Mouse (Mus musculus) MEL (cell line): Measurements from ENCODE around the gene Krt25. TPM values are rescaled to one million over a fixed set of nuclear protein-coding genes. Genes with fewer than 3 reads are reported as not detected.

ENCODE experiments used
- DNase-seq: peaks from one replicate; pipeline ENCODE4 v3.0.0; 2011; ENCODE audit warnings: low read depth, low spot score
- H3K27ac ChIP-seq: 2 replicates; pipeline ENCODE4 v1.5.1; 2012; ENCODE audit warnings: low read depth, mild to moderate bottlenecking, control low read depth, low read length, moderate library complexity; ENCODE audit not compliant: control insufficient read depth
- H3K27me3 ChIP-seq, 2 experiments: fragments of 150-350 bp in 1 of 2; sonication (generic) in 1 of 2; 2 replicates each; pipeline ENCODE4 v1.6.1; 2012; ENCODE audit warnings: low read length in 2 of 2, mild to moderate bottlenecking in 2 of 2, improper control_type of control experiment in 1 of 2, moderate library complexity in 1 of 2; ENCODE audit not compliant: insufficient read depth in 2 of 2, control insufficient read depth in 1 of 2
- H3K36me3 ChIP-seq, 2 experiments: 2 replicates each; pipeline ENCODE4 v1.6.1; 2012 to 2014; ENCODE audit warnings: low read length in 2 of 2, improper control_type of control experiment in 1 of 2, inconsistent platforms in 1 of 2, mild to moderate bottlenecking in 1 of 2; ENCODE audit not compliant: insufficient read depth in 2 of 2, control insufficient read depth in 1 of 2
- H3K4me1 ChIP-seq, 2 experiments: fragments of 150-350 bp in 1 of 2; sonication (generic) in 1 of 2; 2 replicates each; pipeline ENCODE4 v1.6.1; 2012; ENCODE audit warnings: low read length in 2 of 2, improper control_type of control experiment in 1 of 2, mild to moderate bottlenecking in 1 of 2; ENCODE audit not compliant: insufficient read depth in 2 of 2, control insufficient read depth in 1 of 2
- H3K4me3 ChIP-seq, 2 experiments: fragments of 150-350 bp in 1 of 2; sonication (generic) in 1 of 2; 2 replicates each; pipeline ENCODE4 v1.5.1; 2012; ENCODE audit warnings: low read depth in 2 of 2, low read length in 2 of 2, mild to moderate bottlenecking in 2 of 2, moderate library complexity in 2 of 2, control low read depth in 1 of 2, improper control_type of control experiment in 1 of 2; ENCODE audit not compliant: control insufficient read depth in 1 of 2, insufficient read depth in 1 of 2
- H3K79me2 ChIP-seq: 2 replicates; pipeline ENCODE4 v1.6.1; 2012; ENCODE audit warnings: mild to moderate bottlenecking, low read length, moderate library complexity; ENCODE audit not compliant: control insufficient read depth, poor library complexity, insufficient read depth
- H3K9ac ChIP-seq: 2 replicates; pipeline ENCODE4 v1.6.1; 2012; ENCODE audit warnings: low read depth, mild to moderate bottlenecking, control low read depth, low read length, moderate library complexity; ENCODE audit not compliant: control insufficient read depth, poor library complexity, severe bottlenecking
- H3K9me3 ChIP-seq: fragments of 150-350 bp; sonication (generic); replicated peaks from 2 replicates; pipeline ENCODE4 v1.6.1; 2012; ENCODE audit warnings: mild to moderate bottlenecking, low read length, improper control_type of control experiment, moderate library complexity; ENCODE audit not compliant: insufficient read depth
- CHD1 ChIP-seq: IDR thresholded peaks from 2 replicates; pipeline ENCODE4 v1.6.1; 2012; ENCODE audit warnings: low read depth, mild to moderate bottlenecking, inconsistent platforms, low read length, improper control_type of control experiment
- E2F4 ChIP-seq: IDR thresholded peaks from 2 replicates; pipeline ENCODE4 v1.6.1; 2011; ENCODE audit warnings: low read depth, low read length, improper control_type of control experiment, borderline replicate concordance
- ELF1 ChIP-seq: IDR thresholded peaks from 2 replicates; pipeline ENCODE4 v1.6.1; 2014; ENCODE audit warnings: low read depth, mild to moderate bottlenecking, inconsistent platforms, low read length, improper control_type of control experiment, moderate library complexity
- EP300 ChIP-seq, 2 experiments: IDR thresholded peaks; 2 replicates each; pipeline ENCODE4 v1.6.1; 2011; ENCODE audit warnings: improper control_type of control experiment in 2 of 2, low read length in 2 of 2, low read depth in 1 of 2, mild to moderate bottlenecking in 1 of 2
- GATA1 ChIP-seq: IDR thresholded peaks from 2 replicates; pipeline ENCODE4 v1.6.1; 2011; ENCODE audit warnings: low read depth, low read length, improper control_type of control experiment
- HCFC1 ChIP-seq: IDR thresholded peaks from 2 replicates; pipeline ENCODE4 v1.6.1; 2012; ENCODE audit warnings: low read depth, mild to moderate bottlenecking, inconsistent platforms, low read length, improper control_type of control experiment, moderate library complexity
- MAX ChIP-seq: IDR thresholded peaks from 2 replicates; pipeline ENCODE4 v1.6.1; 2011; ENCODE audit warnings: low read length, improper control_type of control experiment
- MAZ ChIP-seq: IDR thresholded peaks from 2 replicates; pipeline ENCODE4 v1.6.1; 2012; ENCODE audit warnings: low read depth, mild to moderate bottlenecking, inconsistent platforms, low read length, improper control_type of control experiment
- MXI1 ChIP-seq: IDR thresholded peaks from 2 replicates; pipeline ENCODE4 v1.6.1; 2011; ENCODE audit warnings: mild to moderate bottlenecking, low read depth, low read length, improper control_type of control experiment
- MYC ChIP-seq: IDR thresholded peaks from 2 replicates; pipeline ENCODE4 v1.6.1; 2011; ENCODE audit warnings: low read depth, mild to moderate bottlenecking, low read length, improper control_type of control experiment, moderate library complexity
- NELFE ChIP-seq: IDR thresholded peaks from 2 replicates; pipeline ENCODE4 v1.6.1; 2011; ENCODE audit warnings: low read depth, low read length, improper control_type of control experiment
- POLR2A ChIP-seq, 2 experiments: IDR thresholded peaks; 2 replicates each; pipeline ENCODE4 v1.6.1; 2011 to 2012; ENCODE audit warnings: low read length in 2 of 2, mild to moderate bottlenecking in 2 of 2, control low read depth in 1 of 2, improper control_type of control experiment in 1 of 2, low read depth in 1 of 2, moderate library complexity in 1 of 2; ENCODE audit not compliant: control insufficient read depth in 1 of 2, insufficient read depth in 1 of 2, poor library complexity in 1 of 2
- POLR2AphosphoS2 ChIP-seq: IDR thresholded peaks from 2 replicates; pipeline ENCODE4 v1.6.1; 2011; ENCODE audit warnings: low read length, improper control_type of control experiment
- RAD21 ChIP-seq: IDR thresholded peaks from 2 replicates; pipeline ENCODE4 v1.6.1; 2011; ENCODE audit warnings: mild to moderate bottlenecking, low read depth, low read length, improper control_type of control experiment
- SIN3A ChIP-seq: IDR thresholded peaks from 2 replicates; pipeline ENCODE4 v1.6.1; 2012; ENCODE audit warnings: low read length, improper control_type of control experiment, inconsistent platforms
- SMC3 ChIP-seq: IDR thresholded peaks from 2 replicates; pipeline ENCODE4 v1.6.1; 2011; ENCODE audit warnings: low read depth, low read length, improper control_type of control experiment
- TCF12 ChIP-seq: IDR thresholded peaks from 2 replicates; pipeline ENCODE4 v1.6.1; 2014; ENCODE audit warnings: low read depth, mild to moderate bottlenecking, inconsistent platforms, low read length, improper control_type of control experiment, moderate library complexity
- ZC3H11A ChIP-seq: IDR thresholded peaks from 2 replicates; pipeline ENCODE4 v1.6.1; 2012; ENCODE audit warnings: low read depth, mild to moderate bottlenecking, inconsistent platforms, low read length, improper control_type of control experiment
- ZMIZ1 ChIP-seq: IDR thresholded peaks from 2 replicates; pipeline ENCODE4 v1.6.1; 2012; ENCODE audit warnings: low read depth, mild to moderate bottlenecking, inconsistent platforms, low read length, improper control_type of control experiment, moderate library complexity
- ZNF384 ChIP-seq: IDR thresholded peaks from 2 replicates; pipeline ENCODE4 v1.6.1; 2012; ENCODE audit warnings: low read depth, mild to moderate bottlenecking, inconsistent platforms, low read length, improper control_type of control experiment
- polyA plus RNA-seq, 2 experiments: library from polyadenylated mRNA; stranded (reverse) in 1 of 2; unstranded in 1 of 2; fragments of >175 nt in 1 of 2; fragments of >200 nt in 1 of 2; gene quantifications; 2 replicates each; pipeline versions ENCODE4 v1.2.1 to v1.2.4; 2012; ENCODE audit warnings: low replicate concordance in 2 of 2, low read depth in 1 of 2; ENCODE audit not compliant: insufficient read length in 2 of 2, insufficient read depth in 1 of 2, missing spikeins in 1 of 2
- total RNA-seq: library from RNA; depleted of rRNA; stranded (reverse); fragments of 300-350 nt; gene quantifications from 2 replicates; pipeline ENCODE4 v1.2.3, GENCODE M21; 2012

The Krt25 gene
- total and polyA plus RNA-seq, 3 experiments = not detected

- no peaks in the 10 kb centered on the region for H3K36me3 ChIP-seq
- H3K9me3 ChIP-seq = no peaks in the 10 kb centered on the region
- no peaks in the 10 kb centered on the region for H3K4me1 ChIP-seq
- H3K79me2 ChIP-seq = no peaks in the 10 kb centered on the region
- no peak overlapping the region for H3K4me3 ChIP-seq
- TF ChIP-seq ZC3H11A (no peak), SMC3 (no peak), NELFE (no peak), TCF12 (no peak), MYC (no peak), POLR2A (IDR thresholded peaks at IDR 0.05; ENCODE audit: control insufficient read depth in 1 of 2, insufficient read depth in 1 of 2, low read depth in 1 of 2, low read length in 2 of 2, poor library complexity in 1 of 2) (no peak), RAD21 (no peak), MAX (no peak), EP300 (IDR thresholded peaks at IDR 0.05; ENCODE audit: low read depth in 1 of 2, low read length in 2 of 2) (no peak), MXI1 (no peak), ZNF384 (no peak), SIN3A (no peak)
- H3K27me3 ChIP-seq = peaks cover 5 to 16% of the 10 kb centered on the region in 2 experiments
- no peak overlapping the region for H3K27ac ChIP-seq
- DNase-seq = no peak
- no peak overlapping the region for H3K9ac ChIP-seq
Observed at GRCm38 (mm10) chr11:99333426-99333825, 10.7 kb upstream of the Krt25 start.

GRCm38 (mm10) chr11:99329655-99330054, 6.9 kb upstream of the Krt25 start:
- TF ChIP-seq CHD1 (no peak), EP300 (IDR thresholded peaks at IDR 0.05; ENCODE audit: low read depth in 1 of 2, low read length in 2 of 2) (no peak), HCFC1 (no peak), ELF1 (no peak), GATA1 (no peak), MAZ (no peak), E2F4 (no peak), POLR2AphosphoS2 (no peak), ZMIZ1 (no peak)

More at GRCm38 (mm10) chr11:99329655-99330054, 6.9 kb upstream of the Krt25 start:
- no peak overlapping the region for H3K9ac ChIP-seq
- H3K4me3 ChIP-seq = no peak overlapping the region
- no peak overlapping the region for H3K27ac ChIP-seq
- H3K27me3 ChIP-seq = peaks cover 5 to 18% of the 10 kb centered on the region in 2 experiments
- no peaks in the 10 kb centered on the region for H3K9me3 ChIP-seq
- no peaks in the 10 kb centered on the region for H3K36me3 ChIP-seq
- DNase-seq = no peak
- H3K79me2 ChIP-seq = no peaks in the 10 kb centered on the region
- no peaks in the 10 kb centered on the region for H3K4me1 ChIP-seq
